Mouse (Mus musculus): ENCODE measurements around the gene Tnpo1. TPM values are rescaled to one million over a fixed set of nuclear protein-coding genes. Genes with fewer than 3 reads are reported as not detected.

The Tnpo1 gene
- total and polyA plus RNA-seq, 2 experiments = 10.7 to 56.1 TPM

DNA sequence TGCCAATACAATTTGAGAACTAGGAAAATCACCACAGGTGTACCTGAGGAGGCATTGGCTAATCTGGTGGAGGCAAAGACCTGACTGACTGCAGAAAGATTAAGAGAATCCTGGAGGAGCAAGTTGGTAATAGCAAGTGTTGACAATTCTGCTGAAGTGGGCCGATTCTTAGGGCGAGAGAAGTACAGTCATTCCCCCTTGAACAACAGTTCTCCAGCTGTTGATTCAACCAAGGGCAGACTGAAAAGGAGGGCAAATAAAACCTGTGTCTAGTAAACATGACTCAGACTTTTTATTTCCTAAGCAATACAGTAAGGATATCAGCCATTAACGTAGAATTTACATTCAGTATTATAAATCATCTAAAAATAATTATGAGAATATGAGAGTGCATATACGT lies 10.6 kb downstream of the Tnpo1 start:
- H3K4me3 ChIP-seq (ENCODE audit: insufficient read depth, low read depth, low read length) = no peak overlapping the region
- no peaks in the 10 kb centered on the region for H3K36me3 ChIP-seq (ENCODE audit: control insufficient read depth, insufficient read depth, low read length)
- H3K4me1 ChIP-seq (ENCODE audit: control insufficient read depth, insufficient read depth, low read length) = peaks cover 49% of the 10 kb centered on the region
- H3K9ac ChIP-seq (ENCODE audit: low read depth, low read length) = no peak overlapping the region
- H3K27me3 ChIP-seq (ENCODE audit: control insufficient read depth, insufficient read depth, low read length) = no peaks in the 10 kb centered on the region
- peak overlapping the region; percentile 73 for H3K27ac ChIP-seq (replicated peaks; ENCODE audit: insufficient read depth, low read depth, low read length)
- peaks cover 50% of the 10 kb centered on the region for H3K79me2 ChIP-seq (ENCODE audit: control insufficient read depth, insufficient read depth, low read length)
- DNase-seq (ENCODE audit: extremely low read depth, low read depth, low spot score) = no peak
- no peak for TF ChIP-seq CTCF (IDR thresholded peaks at IDR 0.05; ENCODE audit: low read depth, low read length)
- TF ChIP-seq POLR2A (IDR thresholded peaks at IDR 0.05; ENCODE audit: extremely low read depth, insufficient read depth, low read length) = no peak
- 37% methylated on average over 4 of the region's 4 CpGs for WGBS

GRCm38 (mm10) chr13:98914844-98915212 lies 11.4 kb downstream of the Tnpo1 start:
- peaks cover 48% of the 10 kb centered on the region for H3K79me2 ChIP-seq (ENCODE audit: control insufficient read depth, insufficient read depth, low read length)
- peaks cover 45% of the 10 kb centered on the region for H3K4me1 ChIP-seq (ENCODE audit: control insufficient read depth, insufficient read depth, low read length)
- H3K36me3 ChIP-seq (ENCODE audit: control insufficient read depth, insufficient read depth, low read length) = no peaks in the 10 kb centered on the region
- H3K27ac ChIP-seq (replicated peaks; ENCODE audit: insufficient read depth, low read depth, low read length) = peak overlapping the region; percentile 73
- H3K27me3 ChIP-seq (ENCODE audit: control insufficient read depth, insufficient read depth, low read length) = no peaks in the 10 kb centered on the region
- no peak overlapping the region for H3K4me3 ChIP-seq (ENCODE audit: insufficient read depth, low read depth, low read length)
- DNase-seq (ENCODE audit: extremely low read depth, low read depth, low spot score) = no peak
- TF ChIP-seq POLR2A (IDR thresholded peaks at IDR 0.05; ENCODE audit: extremely low read depth, insufficient read depth, low read length) (no peak), CTCF (IDR thresholded peaks at IDR 0.05; ENCODE audit: low read depth, low read length) (no peak)
- WGBS = 9% methylated on average over 5 of the region's 5 CpGs
- no peak overlapping the region; the same call in 1 of the 2 replicates for H3K9ac ChIP-seq (ENCODE audit: low read depth, low read length)

GRCm38 (mm10) chr13:98914010-98914843 lies 12.0 kb downstream of the Tnpo1 start:
- TF ChIP-seq POLR2A (IDR thresholded peaks at IDR 0.05; ENCODE audit: extremely low read depth, insufficient read depth, low read length) (no peak), CTCF (IDR thresholded peaks at IDR 0.05; ENCODE audit: low read depth, low read length) (no peak)
- peak overlapping the region; percentile 68 for H3K27ac ChIP-seq (replicated peaks; ENCODE audit: insufficient read depth, low read depth, low read length)

GRCm38 (mm10) chr13:98913196-98913595 lies 13.0 kb downstream of the Tnpo1 start:
- TF ChIP-seq CTCF (IDR thresholded peaks at IDR 0.05; ENCODE audit: low read depth, low read length) (no peak), POLR2A (IDR thresholded peaks at IDR 0.05; ENCODE audit: extremely low read depth, insufficient read depth, low read length) (no peak)
- H3K4me1 ChIP-seq (ENCODE audit: control insufficient read depth, insufficient read depth, low read length) = peaks cover 41% of the 10 kb centered on the region

More at GRCm38 (mm10) chr13:98914010-98914843, 12.0 kb downstream of the Tnpo1 start:
- no peak overlapping the region for H3K9ac ChIP-seq (ENCODE audit: low read depth, low read length)
- 38% methylated on average over 14 of the region's 14 CpGs for WGBS
- H3K27me3 ChIP-seq (ENCODE audit: control insufficient read depth, insufficient read depth, low read length) = no peaks in the 10 kb centered on the region
- H3K4me1 ChIP-seq (ENCODE audit: control insufficient read depth, insufficient read depth, low read length) = peaks cover 45% of the 10 kb centered on the region
- peak; percentile 82 for DNase-seq (ENCODE audit: extremely low read depth, low read depth, low spot score)
- H3K4me3 ChIP-seq (ENCODE audit: insufficient read depth, low read depth, low read length) = no peak overlapping the region
- H3K36me3 ChIP-seq (ENCODE audit: control insufficient read depth, insufficient read depth, low read length) = no peaks in the 10 kb centered on the region
- H3K79me2 ChIP-seq (ENCODE audit: control insufficient read depth, insufficient read depth, low read length) = peaks cover 50% of the 10 kb centered on the region

DNA sequence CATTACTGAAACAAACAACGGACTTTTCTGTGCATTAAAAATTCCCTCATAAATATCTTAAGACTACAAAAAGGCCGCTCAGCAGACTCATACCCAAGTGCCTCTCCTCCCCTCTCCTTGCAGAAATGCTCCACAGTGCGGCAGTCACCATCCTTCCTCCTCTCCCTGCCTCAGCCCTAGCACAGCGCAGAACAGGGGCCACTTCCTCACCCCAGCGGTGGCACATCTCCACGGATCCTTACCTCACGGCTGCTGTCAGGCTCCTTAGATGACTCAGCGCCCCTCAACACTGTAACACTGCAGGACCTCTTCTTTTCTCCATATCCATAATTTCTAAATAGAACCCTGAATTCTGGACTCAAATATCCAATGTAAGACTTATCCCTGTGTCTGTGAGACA lies 13.6 kb downstream of the Tnpo1 start:
- Histone ChIP-seq H3K27ac (replicated peaks; ENCODE audit: insufficient read depth, low read depth, low read length) (no peak overlapping the region), H3K4me1 (ENCODE audit: control insufficient read depth, insufficient read depth, low read length) (peaks cover 41% of the 10 kb centered on the region), H3K36me3 (ENCODE audit: control insufficient read depth, insufficient read depth, low read length) (no peaks in the 10 kb centered on the region), H3K79me2 (ENCODE audit: control insufficient read depth, insufficient read depth, low read length) (peaks cover 51% of the 10 kb centered on the region), H3K9ac (ENCODE audit: low read depth, low read length) (no peak overlapping the region), H3K27me3 (ENCODE audit: control insufficient read depth, insufficient read depth, low read length) (no peaks in the 10 kb centered on the region), H3K4me3 (ENCODE audit: insufficient read depth, low read depth, low read length) (no peak overlapping the region)
- WGBS = 65% methylated on average over 8 of the region's 8 CpGs
- TF ChIP-seq CTCF (IDR thresholded peaks at IDR 0.05; ENCODE audit: low read depth, low read length) (peak; percentile 28; the same call in 1 of the 2 replicates), POLR2A (IDR thresholded peaks at IDR 0.05; ENCODE audit: extremely low read depth, insufficient read depth, low read length) (no peak)
- DNase-seq (ENCODE audit: extremely low read depth, low read depth, low spot score) = no peak

More at GRCm38 (mm10) chr13:98913196-98913595, 13.0 kb downstream of the Tnpo1 start:
- WGBS = 56% methylated on average over 7 of the region's 7 CpGs
- H3K9ac ChIP-seq (ENCODE audit: low read depth, low read length) = no peak overlapping the region
- no peak overlapping the region for H3K27ac ChIP-seq (replicated peaks; ENCODE audit: insufficient read depth, low read depth, low read length)
- no peaks in the 10 kb centered on the region for H3K36me3 ChIP-seq (ENCODE audit: control insufficient read depth, insufficient read depth, low read length)
- peaks cover 53% of the 10 kb centered on the region for H3K79me2 ChIP-seq (ENCODE audit: control insufficient read depth, insufficient read depth, low read length)
- DNase-seq (ENCODE audit: extremely low read depth, low read depth, low spot score) = no peak
- no peaks in the 10 kb centered on the region for H3K27me3 ChIP-seq (ENCODE audit: control insufficient read depth, insufficient read depth, low read length)
- H3K4me3 ChIP-seq (ENCODE audit: insufficient read depth, low read depth, low read length) = no peak overlapping the region

GRCm38 (mm10) chr13:98910801-98911200 lies 15.4 kb downstream of the Tnpo1 start:
- no peaks in the 10 kb centered on the region for H3K36me3 ChIP-seq (ENCODE audit: control insufficient read depth, insufficient read depth, low read length)
- DNase-seq (ENCODE audit: extremely low read depth, low read depth, low spot score) = no peak
- WGBS = 46% methylated on average over 3 of the region's 3 CpGs
- peaks cover 36% of the 10 kb centered on the region for H3K4me1 ChIP-seq (ENCODE audit: control insufficient read depth, insufficient read depth, low read length)
- H3K27me3 ChIP-seq (ENCODE audit: control insufficient read depth, insufficient read depth, low read length) = no peaks in the 10 kb centered on the region
- H3K4me3 ChIP-seq (ENCODE audit: insufficient read depth, low read depth, low read length) = no peak overlapping the region
- no peak overlapping the region for H3K9ac ChIP-seq (ENCODE audit: low read depth, low read length)
- H3K27ac ChIP-seq (replicated peaks; ENCODE audit: insufficient read depth, low read depth, low read length) = no peak overlapping the region
- H3K79me2 ChIP-seq (ENCODE audit: control insufficient read depth, insufficient read depth, low read length) = peaks cover 48% of the 10 kb centered on the region
- TF ChIP-seq POLR2A (IDR thresholded peaks at IDR 0.05; ENCODE audit: extremely low read depth, insufficient read depth, low read length) (no peak), CTCF (IDR thresholded peaks at IDR 0.05; ENCODE audit: low read depth, low read length) (no peak)

Measured in liver, adult 2 months (tissue).